Mouse (Mus musculus) lung, postnatal 36 days (tissue): ENCODE results near the gene Ncmap.
"Not testable (repeated sequence)": the region's sequence is repeated elsewhere in the genome, so short reads cannot be mapped to it uniquely, and the experiment has no call there.

ENCODE experiments used
- DNase-seq: peaks from one replicate; pipeline ENCODE4 v3.0.0; 2022; ENCODE audit warnings: mixed read lengths

Gene Ncmap

DNA sequence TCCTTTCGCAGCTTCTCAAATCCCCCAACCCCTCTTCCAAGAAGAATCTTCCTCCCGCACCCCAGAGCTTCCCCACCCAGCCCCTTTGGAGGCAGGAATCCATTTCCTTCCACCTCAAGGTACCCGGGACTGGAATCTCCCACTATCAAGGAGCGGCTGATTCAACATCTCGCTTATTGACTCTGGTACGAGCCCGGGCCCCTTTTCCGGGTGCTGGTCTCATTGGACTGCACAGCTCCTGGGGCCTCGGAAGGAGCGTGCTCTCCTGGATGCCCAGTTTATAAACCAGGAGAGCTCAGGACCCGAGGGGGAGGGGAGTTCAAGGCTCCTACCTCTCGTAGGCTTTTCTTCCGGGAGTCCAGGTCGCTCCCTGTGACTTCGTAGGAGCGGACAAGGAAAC lies 476 bp downstream of the Ncmap start:
- no peak for DNase-seq

GRCm38 (mm10) chr4:135396303-135396702 lies 1.7 kb downstream of the Ncmap start:
- no peak for DNase-seq

GRCm38 (mm10) chr4:135395375-135395774 lies 2.7 kb downstream of the Ncmap start:
- no peak for DNase-seq

DNA sequence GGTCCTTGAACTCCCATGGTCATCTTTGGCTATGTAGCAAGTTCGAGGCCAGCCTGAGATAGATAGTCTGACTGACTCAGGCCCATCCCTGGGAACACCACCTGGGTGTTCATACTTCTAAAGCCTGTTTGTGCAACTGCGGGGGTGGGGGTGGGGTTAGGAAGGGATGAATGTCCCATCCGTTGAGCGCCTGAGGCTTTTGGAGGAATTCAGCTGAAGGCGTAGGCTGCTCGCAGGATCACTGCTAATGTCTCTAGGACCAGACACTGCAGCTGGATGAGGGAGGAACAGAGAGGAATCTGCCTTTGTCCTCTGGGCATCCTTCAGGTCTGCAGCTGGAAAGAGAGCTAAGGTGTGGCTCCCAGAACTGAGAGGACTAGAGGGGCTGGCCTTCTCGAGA lies 3.4 kb downstream of the Ncmap start:
- no peak for DNase-seq

DNA sequence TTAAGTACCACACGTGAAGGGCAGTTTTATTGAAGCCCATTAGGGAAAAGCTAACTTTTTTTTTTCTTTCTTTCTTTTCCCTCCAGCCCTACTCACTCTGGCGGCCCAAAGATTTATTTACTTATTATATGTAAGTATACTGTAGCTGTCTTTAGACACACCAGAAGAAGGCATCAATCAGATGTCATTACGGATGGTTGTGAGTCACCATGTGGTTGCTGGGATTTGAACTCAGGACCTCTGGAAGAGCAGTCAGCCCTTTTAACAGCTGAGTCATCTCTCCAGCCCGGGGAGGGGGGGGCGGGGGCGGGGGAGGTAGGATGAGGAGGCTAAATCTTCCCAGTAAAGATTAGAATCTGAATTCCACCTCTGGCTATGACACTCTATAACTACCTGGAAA lies 4.6 kb downstream of the Ncmap start:
- DNase-seq: no peak

DNA sequence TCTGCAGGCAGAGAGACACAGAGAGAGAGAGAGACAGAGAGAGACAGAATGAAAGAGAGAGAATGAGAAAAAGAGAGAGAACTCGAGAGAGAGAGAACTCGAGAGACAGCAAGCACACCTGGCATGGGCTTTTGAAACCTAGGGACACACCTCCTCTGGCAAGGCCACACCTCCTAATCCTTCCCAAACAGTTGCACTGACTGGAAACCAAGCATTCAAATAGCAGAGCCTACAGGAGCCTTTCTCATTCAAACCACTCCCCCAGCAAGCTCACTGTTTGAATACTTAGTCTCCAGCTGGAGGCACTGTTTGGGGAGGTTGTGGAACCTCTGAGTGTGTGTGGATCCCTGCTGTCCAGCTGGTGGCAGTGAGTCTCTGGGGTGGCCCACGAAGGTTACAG lies 5.2 kb downstream of the Ncmap start:
- DNase-seq: no peak

DNA sequence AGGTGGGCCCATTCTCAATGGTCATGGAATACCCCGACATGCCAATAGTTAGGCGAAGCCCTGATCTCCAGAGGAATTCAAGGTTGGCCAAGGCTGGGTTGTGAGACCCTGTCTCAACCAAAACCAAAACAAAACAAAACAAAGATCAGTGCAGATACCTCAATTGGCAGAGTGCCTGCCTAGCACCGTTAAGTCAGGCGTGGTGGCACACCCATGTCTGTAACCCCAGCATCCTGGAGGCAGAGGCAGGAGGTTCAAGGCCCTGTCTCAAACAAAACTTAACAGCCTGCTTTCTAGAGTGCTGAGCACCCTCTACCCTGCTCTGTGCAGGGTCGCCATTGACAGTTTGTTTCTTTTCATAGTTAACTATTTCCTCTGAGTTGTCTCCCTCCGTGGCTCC lies 7.0 kb downstream of the Ncmap start:
- no peak for DNase-seq

GRCm38 (mm10) chr4:135385614-135386013 lies 12.4 kb downstream of the Ncmap start:
- DNase-seq: no peak

- peak; percentile 73 for DNase-seq
Measured at GRCm38 (mm10) chr4:135382316-135382715, 15.7 kb downstream of the Ncmap start.

- DNase-seq: no peak
Measured at GRCm38 (mm10) chr4:135381355-135381754, 16.7 kb downstream of the Ncmap start.

- no peak for DNase-seq
Measured at GRCm38 (mm10) chr4:135377241-135377640, 20.8 kb downstream of the Ncmap start.

DNA sequence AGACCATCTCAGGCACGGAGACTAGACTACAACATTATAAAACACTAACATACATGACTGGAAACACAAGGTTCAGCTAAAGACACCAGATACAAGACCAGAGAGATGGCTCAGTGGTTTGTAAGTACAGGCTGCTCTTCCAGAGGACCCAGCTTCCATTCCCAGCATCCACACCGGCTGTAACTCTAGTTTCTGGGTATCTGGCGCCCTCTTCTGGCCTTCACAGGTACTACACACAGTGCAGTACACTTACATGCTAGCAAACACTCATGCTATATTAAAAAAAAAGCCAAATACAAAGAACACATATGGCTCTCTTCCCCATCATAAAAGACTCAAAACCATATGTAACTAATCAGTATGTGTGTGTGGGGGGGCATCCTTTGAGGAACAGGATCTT lies 22.6 kb downstream of the Ncmap start:
- DNase-seq: no peak

- DNase-seq: no peak
Measured at GRCm38 (mm10) chr4:135373299-135373698, 24.7 kb downstream of the Ncmap start.

DNA sequence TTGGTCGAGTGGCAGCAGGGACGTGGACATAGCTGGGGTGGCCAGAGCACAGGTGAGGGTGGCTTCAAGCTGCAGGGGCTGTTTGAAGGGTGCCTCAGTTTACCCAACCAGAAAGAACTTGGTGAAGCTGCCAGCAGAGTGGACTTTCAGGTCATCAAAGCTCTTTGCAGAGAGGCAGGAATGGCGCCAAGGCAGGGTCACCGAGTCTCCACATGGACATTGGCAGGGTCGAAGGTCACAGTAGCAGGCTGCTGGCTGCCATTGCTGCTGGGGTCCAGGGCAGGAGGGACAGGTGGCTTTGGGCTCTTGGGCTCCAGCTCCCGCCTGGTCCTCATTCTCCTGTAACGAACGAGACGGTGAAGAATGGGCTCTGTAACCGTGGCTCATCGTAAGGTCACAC lies 27.7 kb downstream of the Ncmap start:
- DNase-seq: no peak

DNA sequence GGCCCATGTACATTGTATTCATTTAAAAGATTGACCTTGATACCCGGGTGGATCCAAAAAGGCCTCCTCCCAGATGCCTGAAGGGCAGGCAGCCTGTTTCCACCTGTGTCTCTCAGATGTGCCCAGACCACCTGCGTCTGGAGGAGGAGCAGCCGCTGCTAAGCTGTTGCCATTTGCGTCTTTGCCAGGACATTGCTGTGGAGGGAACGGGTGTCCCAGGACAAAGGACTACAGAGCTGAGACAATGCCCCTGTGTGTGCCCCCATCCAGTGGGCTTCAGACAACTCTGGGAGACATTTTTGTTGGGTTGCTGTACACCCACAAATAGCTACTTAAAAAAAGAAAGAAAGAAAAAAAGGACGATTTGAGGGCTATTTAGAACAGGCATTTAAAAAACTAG lies 35.2 kb downstream of the Ncmap start:
- DNase-seq: no peak

DNA sequence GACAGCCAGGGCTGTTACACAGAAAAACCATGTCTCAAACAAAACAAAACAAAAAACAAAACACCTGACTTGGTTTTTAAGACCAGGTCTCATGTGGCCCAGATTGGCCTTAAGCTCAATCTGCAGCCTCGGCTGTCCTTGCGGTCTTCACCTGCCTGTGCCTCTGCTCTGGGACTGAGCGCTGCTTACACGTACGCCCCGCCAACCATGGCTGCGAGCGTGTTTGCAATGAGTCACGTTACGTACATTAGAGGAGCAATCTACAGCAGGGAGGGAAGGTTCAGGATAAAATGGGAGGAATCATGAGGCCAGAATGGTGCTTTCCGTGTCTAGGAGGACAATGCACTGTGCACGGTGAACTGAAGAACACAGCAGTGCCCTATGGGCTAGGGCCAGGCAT lies 36.3 kb downstream of the Ncmap start:
- no peak for DNase-seq

DNA sequence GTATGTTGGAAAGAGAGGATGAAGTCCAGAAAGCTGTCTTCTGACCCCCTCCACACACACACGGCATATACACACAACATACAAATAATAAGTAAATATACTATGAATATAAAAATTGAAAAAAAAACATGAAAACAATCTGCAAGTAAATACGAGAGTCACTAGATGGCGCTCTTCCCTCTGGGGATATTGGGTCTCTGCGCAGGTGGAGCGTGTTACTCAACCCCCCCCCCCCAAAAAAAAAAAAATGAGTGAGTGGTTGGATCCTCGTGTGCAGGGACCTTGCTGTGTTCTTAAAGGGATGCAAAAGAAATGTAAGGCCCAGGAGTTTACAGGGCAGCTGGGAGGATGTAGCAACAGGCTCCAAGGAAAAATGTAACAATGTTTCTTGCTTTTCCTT lies 39.3 kb downstream of the Ncmap start:
- peak; percentile 59 for DNase-seq

DNA sequence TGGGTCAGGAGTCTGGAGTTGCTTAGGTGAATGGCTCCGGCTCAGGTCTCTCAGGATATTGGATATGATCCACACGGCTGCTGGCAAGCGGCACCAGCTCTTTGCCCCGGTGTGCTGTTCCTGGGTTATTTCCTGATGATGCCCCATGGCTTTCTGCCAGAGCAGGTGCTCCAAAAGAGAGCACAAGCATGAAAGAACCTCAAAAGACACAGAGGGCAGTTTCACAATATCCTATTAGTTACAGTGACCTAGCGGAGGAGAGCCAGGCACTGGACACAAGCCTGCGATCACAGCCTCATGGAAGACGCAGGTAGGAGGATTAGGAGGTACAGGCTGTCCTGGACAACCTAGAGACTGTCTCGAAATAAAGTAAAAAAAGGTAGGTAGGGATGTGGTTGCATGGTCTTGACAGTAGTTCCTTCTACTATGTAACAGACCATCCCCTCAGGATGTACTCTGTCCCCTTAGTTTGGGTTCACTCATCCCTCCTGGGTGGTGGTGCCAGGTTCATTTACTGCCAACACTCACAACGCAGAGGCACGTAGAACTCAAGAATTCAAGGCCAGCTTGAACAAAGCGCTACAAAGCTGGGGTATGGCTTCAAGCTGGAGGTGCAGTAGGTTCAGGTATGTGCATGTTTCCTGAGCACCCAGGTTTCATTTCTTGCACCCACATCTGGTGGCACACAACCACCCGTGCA lies 40.7 kb downstream of the Ncmap start:
- DNase-seq: peak; percentile 58

DNA sequence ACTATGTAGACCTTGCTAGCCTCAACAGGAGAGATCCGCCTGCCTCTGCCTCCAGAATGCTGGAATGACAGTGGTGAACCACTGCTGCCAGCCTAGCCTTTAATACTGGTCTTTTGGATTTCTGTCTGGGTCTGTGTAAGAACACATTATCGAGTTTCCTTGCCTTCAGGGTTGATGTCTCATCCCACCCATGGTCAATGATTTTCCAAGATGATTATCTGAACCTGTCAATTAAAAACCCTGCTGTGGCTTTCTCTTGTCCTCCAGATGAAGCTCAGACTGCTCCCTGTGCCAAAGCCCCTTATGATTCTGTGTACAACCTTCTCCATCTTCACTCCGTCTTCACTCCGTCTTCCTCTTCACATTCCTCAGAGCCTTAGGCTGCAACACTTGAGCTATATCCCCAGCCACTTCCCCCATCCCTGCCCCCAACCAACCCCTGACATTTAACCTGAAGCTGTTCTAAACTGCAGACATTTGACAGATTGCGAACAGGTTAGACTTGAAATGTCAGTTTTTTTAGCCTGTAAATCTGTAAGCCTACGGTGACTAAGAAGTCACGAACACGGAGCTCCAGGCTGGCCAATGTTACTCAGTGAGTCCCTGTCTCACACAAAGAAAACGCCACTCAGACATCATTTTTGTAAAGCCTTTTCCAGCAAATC lies 42.0 kb downstream of the Ncmap start:
- DNase-seq: peak; percentile 21

- DNase-seq: not testable (repeated sequence)
Measured at GRCm38 (mm10) chr4:135354751-135355150, 43.3 kb downstream of the Ncmap start.

DNA sequence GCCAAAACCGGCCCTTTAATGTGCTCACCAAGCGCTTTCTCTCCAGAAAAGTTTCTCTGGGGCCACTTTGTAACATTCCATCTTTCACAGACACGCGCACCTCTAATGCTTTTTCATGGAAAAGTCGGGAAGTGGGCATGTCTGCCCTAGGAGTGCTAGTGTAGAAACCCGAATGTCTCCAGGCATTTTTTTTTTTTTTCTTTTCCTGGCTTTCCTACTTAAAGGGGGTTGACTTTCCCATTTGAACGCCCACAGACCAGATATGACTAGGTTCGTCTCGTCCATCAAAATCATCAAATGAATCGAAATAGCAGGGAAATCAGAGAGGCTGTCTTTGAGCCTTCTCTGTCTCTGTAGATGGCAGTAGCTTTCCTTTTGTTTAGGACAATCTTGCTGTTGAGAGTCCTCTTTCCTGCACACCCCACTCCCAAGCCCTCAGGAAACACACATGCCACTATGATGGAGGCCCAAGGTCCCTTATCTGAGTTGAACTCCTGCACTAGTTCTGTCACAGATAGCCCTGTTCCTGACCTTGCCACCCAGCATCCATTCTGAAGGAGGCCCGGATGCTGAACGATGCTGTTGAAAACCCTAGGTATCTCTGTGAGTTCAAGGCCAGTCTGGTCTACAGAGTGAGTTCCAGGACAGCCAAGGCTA lies 44.1 kb downstream of the Ncmap start:
- peak; percentile 10 for DNase-seq

GRCm38 (mm10) chr4:135353066-135353793 lies 44.8 kb downstream of the Ncmap start, which contains the start of gene Srrm1:
Srrm1 (minus strand) TSS chr4:135353321.
- DNase-seq: peak; percentile 97

- peak; percentile 26 for DNase-seq
Measured at GRCm38 (mm10) chr4:135352326-135353065, 45.5 kb downstream of the Ncmap start.
